Mouse (Mus musculus) kidney, embryonic 14.5 days (tissue): ENCODE measurements around the gene Zfp579. TPM values are rescaled to one million over a fixed set of nuclear protein-coding genes. Genes with fewer than 3 reads are reported as not detected.
"Not testable (repeated sequence)": the region's sequence is repeated elsewhere in the genome, so short reads cannot be mapped to it uniquely, and the experiment has no call there.

Experiments used
- ATAC-seq: fragments of 200-750 bp; cut with Nextera tagmentation; 2 replicates; pipeline ENCODE4 v1.8.0; 2017; ENCODE audit warnings: moderate number of reproducible peaks, mild to moderate bottlenecking, moderate TSS enrichment, moderate library complexity; ENCODE audit not compliant: low FRiP score, low TSS enrichment
- H3K27ac ChIP-seq: fragments of 300-500 bp; sonication (generic); 2 replicates; pipeline ENCODE4 v1.5.1; 2014; ENCODE audit warnings: low read depth, mild to moderate bottlenecking, low read length, moderate library complexity, mixed read lengths
- H3K27me3 ChIP-seq: fragments of 300-500 bp; sonication (generic); 2 replicates; pipeline ENCODE4 v1.6.1; 2014; ENCODE audit warnings: mild to moderate bottlenecking, low read length; ENCODE audit not compliant: control insufficient read depth, insufficient read depth
- H3K36me3 ChIP-seq: fragments of 300-500 bp; sonication (generic); 2 replicates; pipeline ENCODE4 v1.6.1; 2014; ENCODE audit warnings: low read length, mixed read lengths; ENCODE audit not compliant: control insufficient read depth, insufficient read depth
- H3K4me1 ChIP-seq: fragments of 300-500 bp; sonication (generic); 2 replicates; pipeline ENCODE4 v1.6.1; 2014; ENCODE audit warnings: low read length, mixed read lengths; ENCODE audit not compliant: control insufficient read depth, insufficient read depth
- H3K4me2 ChIP-seq: fragments of 300-500 bp; sonication (generic); replicated peaks from 2 replicates; pipeline ENCODE4 v1.6.1; 2014; ENCODE audit warnings: low read depth, mild to moderate bottlenecking, low read length
- H3K4me3 ChIP-seq: fragments of 300-500 bp; sonication (generic); 2 replicates; pipeline ENCODE4 v1.5.1; 2014; ENCODE audit warnings: mild to moderate bottlenecking, low read length
- H3K9ac ChIP-seq: fragments of 300-500 bp; sonication (generic); 2 replicates; pipeline ENCODE4 v1.6.1; 2014; ENCODE audit warnings: low read depth, mild to moderate bottlenecking, low read length, moderate library complexity
- H3K9me3 ChIP-seq: fragments of 300-500 bp; sonication (generic); 2 replicates; pipeline ENCODE4 v1.6.1; 2016; ENCODE audit warnings: low read length; ENCODE audit not compliant: control insufficient read depth
- WGBS: fragments of 180-500 bp; shearing (Covaris S2); extraction: QIAGEN DNeasy Blood & Tissue Kit; methylation state at CpG from one replicate; pipeline ENCODE4 v1.1.7; 2014; 5-methylcytosine and 5-hydroxymethylcytosine counted together
- polyA plus RNA-seq: library from polyadenylated mRNA; unstranded; fragments of >200 nt; fragmentation: Nextera tagmentation; extraction: Ambion mirVana; gene quantifications from 2 replicates; pipeline ENCODE4 v1.2.1, GENCODE M21; 2014

Zfp579 gene
- polyA plus RNA-seq, 1 experiment from 2014 or later = 36.6 TPM

- ATAC-seq = no peak
- peaks cover 61% of the 10 kb centered on the region for H3K36me3 ChIP-seq
These were observed 12.3 kb upstream of the Zfp579 start for GRCm38 (mm10) chr7:5008229-5008628.

DNA sequence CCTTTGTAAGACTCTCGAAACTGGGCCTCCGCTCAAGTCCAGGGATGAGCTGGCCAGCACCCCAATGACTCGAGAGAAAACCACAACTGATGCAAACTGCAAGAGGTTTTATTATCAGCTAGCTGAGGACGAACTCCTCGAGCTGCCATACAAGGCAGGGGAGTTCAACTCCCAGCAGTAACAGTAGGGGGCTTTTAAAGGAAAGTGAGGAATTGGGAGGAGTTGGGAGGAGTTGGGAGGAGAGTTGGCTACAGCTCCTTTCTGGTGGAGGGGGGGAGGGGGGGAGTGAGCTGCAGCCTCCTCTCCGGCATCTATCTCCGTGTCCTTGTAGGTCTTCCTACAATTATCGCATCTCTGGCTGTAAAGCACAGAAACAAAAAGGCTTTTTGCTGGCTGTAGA is 6.9 kb upstream of the Zfp579 start:
- not testable (repeated sequence) for H3K27ac ChIP-seq, H3K4me2 ChIP-seq, H3K9me3 ChIP-seq, ATAC-seq, H3K27me3 ChIP-seq, H3K4me3 ChIP-seq, H3K4me1 ChIP-seq, H3K9ac ChIP-seq
- WGBS = 76% methylated on average over 8 of the region's 8 CpGs
- peaks cover 13% of the 10 kb centered on the region for H3K36me3 ChIP-seq

More at GRCm38 (mm10) chr7:5008229-5008628, 12.3 kb upstream of the Zfp579 start:
- H3K4me1 ChIP-seq = peaks cover 2% of the 10 kb centered on the region; the same call in 1 of the 2 replicates
- H3K27ac ChIP-seq = no peak overlapping the region
- no peak overlapping the region for H3K9ac ChIP-seq
- WGBS = 95% methylated on average over 26 of the region's 26 CpGs
- peaks cover 2% of the 10 kb centered on the region; the same call in 1 of the 2 replicates for H3K9me3 ChIP-seq
- no peak overlapping the region for H3K4me2 ChIP-seq
- H3K4me3 ChIP-seq = no peak overlapping the region
- H3K27me3 ChIP-seq = no peaks in the 10 kb centered on the region

- Histone ChIP-seq H3K9me3 (no peaks in the 10 kb centered on the region), H3K4me2 (no peak overlapping the region), H3K36me3 (no peaks in the 10 kb centered on the region), H3K27ac (no peak overlapping the region), H3K27me3 (0 out of 2 replicates have a peak, but pooled peaks cover 2% of the 10 kb centered on the region), H3K4me3 (no peak overlapping the region), H3K9ac (no peak overlapping the region), H3K4me1 (peaks cover 6% of the 10 kb centered on the region; the same call in 1 of the 2 replicates)
- no peak for ATAC-seq
- 66% methylated on average over 2 of the region's 2 CpGs for WGBS
These were observed 3.9 kb upstream of the Zfp579 start for GRCm38 (mm10) chr7:4999876-5000275.

- WGBS = 67% methylated on average over 6 of the region's 8 CpGs
- peaks cover 13% of the 10 kb centered on the region; the same call in 1 of the 2 replicates for H3K4me1 ChIP-seq
- H3K36me3 ChIP-seq = peaks cover 19% of the 10 kb centered on the region
- no peak overlapping the region for H3K27ac ChIP-seq
- H3K4me2 ChIP-seq = peak overlapping the region; percentile 65
- peaks cover 8% of the 10 kb centered on the region; the same call in 1 of the 2 replicates for H3K27me3 ChIP-seq
- ATAC-seq = no peak
- 0 out of 2 replicates have a peak overlapping the region, but pooled peaks have one; percentile 87 for H3K9ac ChIP-seq
- H3K9me3 ChIP-seq = peaks cover 17% of the 10 kb centered on the region
- H3K4me3 ChIP-seq = peak overlapping the region; percentile 76
These were observed 976 bp upstream of the Zfp579 start for GRCm38 (mm10) chr7:4996934-4997333.

DNA sequence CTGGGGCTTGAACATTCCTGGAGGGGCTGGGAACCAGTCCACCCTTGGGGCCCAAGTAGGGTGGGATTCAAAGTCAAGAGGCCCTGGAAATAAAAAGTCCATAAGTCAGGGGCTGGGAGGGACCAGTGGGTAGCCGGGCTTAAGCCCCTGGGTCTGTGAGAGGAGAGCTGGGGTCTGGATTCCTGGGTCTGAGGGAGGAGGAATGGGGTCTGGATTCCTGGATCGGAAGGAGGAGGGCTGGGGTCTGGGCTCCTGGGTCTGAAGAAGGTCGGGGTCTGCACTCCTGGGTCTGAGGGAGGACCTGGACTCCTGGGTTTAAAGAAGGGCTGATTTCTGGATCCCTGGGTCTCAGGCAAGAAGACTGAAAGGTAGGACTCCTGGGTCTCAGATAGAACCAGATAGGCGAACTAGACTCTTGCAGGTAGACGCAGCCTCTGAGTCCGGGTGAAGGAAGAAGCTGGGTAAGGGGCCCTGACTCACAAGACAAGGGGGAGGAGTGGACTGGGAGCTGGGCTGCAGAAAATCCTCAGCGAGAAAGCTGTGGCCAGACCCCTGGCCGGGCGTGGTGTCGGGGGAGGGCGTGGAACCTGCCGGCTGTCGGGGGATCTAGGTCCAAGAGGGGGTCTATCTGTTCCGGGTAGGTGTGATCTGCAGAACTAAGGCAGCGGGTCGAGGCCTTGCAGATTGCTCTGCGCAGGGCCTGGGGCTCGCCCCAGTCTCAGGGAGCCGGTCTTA is 523 bp downstream of the Zfp579 start:
- peaks cover 8% of the 10 kb centered on the region; the same call in 1 of the 2 replicates for H3K27me3 ChIP-seq
- peak overlapping the region; percentile 65 for H3K4me2 ChIP-seq
- H3K27ac ChIP-seq = no peak overlapping the region
- WGBS = 6% methylated on average over 19 of the region's 19 CpGs
- H3K4me3 ChIP-seq = peak overlapping the region; percentile 76
- H3K4me1 ChIP-seq = peaks cover 13% of the 10 kb centered on the region; the same call in 1 of the 2 replicates
- peaks cover 19% of the 10 kb centered on the region for H3K36me3 ChIP-seq
- peaks cover 17% of the 10 kb centered on the region for H3K9me3 ChIP-seq
- no peak for ATAC-seq
- peak overlapping the region; percentile 87 for H3K9ac ChIP-seq

GRCm38 (mm10) chr7:4993999-4994788 is 1.8 kb downstream of the Zfp579 start:
- ATAC-seq = no peak
- peak overlapping the region; percentile 9 for H3K4me3 ChIP-seq
- H3K27me3 ChIP-seq = peaks cover 8% of the 10 kb centered on the region; the same call in 1 of the 2 replicates
- no peak overlapping the region for H3K27ac ChIP-seq
- peaks cover 19% of the 10 kb centered on the region for H3K36me3 ChIP-seq
- H3K4me2 ChIP-seq = peak overlapping the region; percentile 65; the same call in 1 of the 2 replicates
- peaks cover 17% of the 10 kb centered on the region for H3K9me3 ChIP-seq
- peak overlapping the region; percentile 18; the same call in 1 of the 2 replicates for H3K9ac ChIP-seq
- H3K4me1 ChIP-seq = peaks cover 13% of the 10 kb centered on the region; the same call in 1 of the 2 replicates
- WGBS = 52% methylated on average over 59 of the region's 59 CpGs

- H3K27me3 ChIP-seq = peaks cover 8% of the 10 kb centered on the region; the same call in 1 of the 2 replicates
- H3K4me1 ChIP-seq = peaks cover 13% of the 10 kb centered on the region; the same call in 1 of the 2 replicates
- peak overlapping the region; percentile 18; the same call in 1 of the 2 replicates for H3K9ac ChIP-seq
- H3K9me3 ChIP-seq = peaks cover 17% of the 10 kb centered on the region
- no peak for ATAC-seq
- no peak overlapping the region for H3K27ac ChIP-seq
- no peak overlapping the region for H3K4me2 ChIP-seq
- H3K4me3 ChIP-seq = no peak overlapping the region
- peaks cover 19% of the 10 kb centered on the region for H3K36me3 ChIP-seq
- WGBS = 41% methylated on average over 53 of the region's 55 CpGs
These were observed 2.5 kb downstream of the Zfp579 start for GRCm38 (mm10) chr7:4993347-4993998.

GRCm38 (mm10) chr7:4988250-4988649 is 7.7 kb downstream of the Zfp579 start:
- no peak for ATAC-seq
- Histone ChIP-seq H3K9ac (no peak overlapping the region), H3K9me3 (peaks cover 7% of the 10 kb centered on the region; the same call in 1 of the 2 replicates), H3K4me2 (no peak overlapping the region), H3K36me3 (peaks cover 11% of the 10 kb centered on the region), H3K27ac (no peak overlapping the region), H3K4me3 (no peak overlapping the region), H3K4me1 (no peaks in the 10 kb centered on the region), H3K27me3 (no peaks in the 10 kb centered on the region)
- 64% methylated on average over 2 of the region's 2 CpGs for whole genome bisulfite sequencing
